In genomic region chr16:6502219-6502618, GRCm38 (mm10) we compare ENCODE assay signal across 7 mouse cellular contexts.
DNase-seq lines count a peak whose midpoint lies in the region; ATAC-seq lines count a peak whose summit lies in the region.

No protein-coding gene starts in this region.

- H3K4me3 ChIP-seq in embryonic facial prominence, embryonic 14.5 days (ENCODE audit: low read depth, low read length): no peak overlapping the region
- no peak overlapping the region for H3K4me3 ChIP-seq in neural tube, embryonic 11.5 days (ENCODE audit: low read depth, low read length)

- ATAC-seq in embryonic facial prominence, embryonic 14.5 days (ENCODE audit: low read depth): no peak
- no peak for ATAC-seq in neural tube, embryonic 11.5 days (ENCODE audit: insufficient read depth, low FRiP score, low TSS enrichment)

- WGBS in embryonic facial prominence, embryonic 14.5 days: 21% methylated on average over 8 of the region's 8 CpGs
- 29% methylated on average over 8 of the region's 8 CpGs for WGBS in neural tube, embryonic 11.5 days

- H3K27ac ChIP-seq in embryonic facial prominence, embryonic 14.5 days (replicated peaks; ENCODE audit: low read depth, low read length): no peak overlapping the region
- no peak overlapping the region for H3K27ac ChIP-seq in neural tube, embryonic 11.5 days (ENCODE audit: low read depth, low read length)

- no peaks in the 10 kb centered on the region for H3K36me3 ChIP-seq in embryonic facial prominence, embryonic 14.5 days (ENCODE audit: control insufficient read depth, insufficient read depth, low read length)
- H3K36me3 ChIP-seq in neural tube, embryonic 11.5 days (ENCODE audit: control insufficient read depth, insufficient read depth, low read length): no peaks in the 10 kb centered on the region

- no peaks in the 10 kb centered on the region for H3K4me1 ChIP-seq in embryonic facial prominence, embryonic 14.5 days (ENCODE audit: control insufficient read depth, insufficient read depth, low read length)
- no peaks in the 10 kb centered on the region; the same call in 1 of the 2 replicates for H3K4me1 ChIP-seq in neural tube, embryonic 11.5 days (ENCODE audit: control insufficient read depth, insufficient read depth, low read length)

- H3K9ac ChIP-seq in embryonic facial prominence, embryonic 14.5 days (ENCODE audit: low read depth, low read length): no peak overlapping the region
- no peak overlapping the region for H3K9ac ChIP-seq in neural tube, embryonic 11.5 days (ENCODE audit: low read length)

- no peak overlapping the region for H3K4me2 ChIP-seq in embryonic facial prominence, embryonic 14.5 days (ENCODE audit: low read depth, low read length)
- H3K4me2 ChIP-seq in neural tube, embryonic 11.5 days (ENCODE audit: low read depth): no peak overlapping the region

- DNase-seq in layer of hippocampus, postnatal 10 days (ENCODE audit: low spot score in 2 of 2): peak; percentile 56 to 57
- no peak for DNase-seq in layer of hippocampus, adult 9-11 months
- DNase-seq in ES-CJ7 (ENCODE audit: low read depth, low spot score): peak; percentile 23
- peak; percentile 53 for DNase-seq in adrenal gland, postnatal 10 days
- DNase-seq in embryonic facial prominence, embryonic 14.5 days (ENCODE audit: low spot score): peak; percentile 10
- DNase-seq in neural tube, embryonic 11.5 days (ENCODE audit: low spot score): peak; percentile 33
- DNase-seq in B cell, adult 2 months: no peak

- no peaks in the 10 kb centered on the region for H3K27me3 ChIP-seq in embryonic facial prominence, embryonic 14.5 days (replicated peaks; ENCODE audit: control insufficient read depth, insufficient read depth, low read length)
- no peaks in the 10 kb centered on the region for H3K27me3 ChIP-seq in neural tube, embryonic 11.5 days (ENCODE audit: control insufficient read depth, insufficient read depth, low read length)

- H3K9me3 ChIP-seq in embryonic facial prominence, embryonic 14.5 days (ENCODE audit: control insufficient read depth, low read length): no peaks in the 10 kb centered on the region
- no peaks in the 10 kb centered on the region for H3K9me3 ChIP-seq in neural tube, embryonic 11.5 days (ENCODE audit: control insufficient read depth, low read length)

Comparison
In these comparisons a context has a peak if more than half of its experiments do, and no peak if none do; other contexts are left out.
1. DNase-seq: peak in layer of hippocampus, postnatal 10 days (2 of 2), ES-CJ7 (single experiment), adrenal gland, postnatal 10 days (single experiment), embryonic facial prominence, embryonic 14.5 days (single experiment) and neural tube, embryonic 11.5 days (single experiment); none in layer of hippocampus, adult 9-11 months (single experiment) and B cell, adult 2 months (0 of 2).